Mouse (Mus musculus) thymus, adult 2 months (tissue): Measurements from ENCODE around the gene Sema7a. TPM values are rescaled to one million over a fixed set of nuclear protein-coding genes. Genes with fewer than 3 reads are reported as not detected.
A peak's percentile ranks its signal among the peaks of the same experiment; 100 is the strongest.

Experiments
- DNase-seq: peaks from one replicate; pipeline ENCODE4 v3.0.0; 2021
- H3K27ac ChIP-seq: fragments of 200-500 bp; 2 replicates; pipeline ENCODE4 v1.5.1; 2012; ENCODE audit warnings: low read length, control low read depth; ENCODE audit not compliant: control insufficient read depth, insufficient read depth
- H3K27me3 ChIP-seq: fragments of 200-500 bp; 2 replicates; pipeline ENCODE4 v1.6.1; 2012; ENCODE audit warnings: mild to moderate bottlenecking, low read length, moderate library complexity, mixed read lengths; ENCODE audit not compliant: control insufficient read depth, insufficient read depth
- H3K36me3 ChIP-seq: fragments of 200-500 bp; 2 replicates; pipeline ENCODE4 v1.6.1; 2012; ENCODE audit warnings: mild to moderate bottlenecking, low read length, moderate library complexity; ENCODE audit not compliant: control insufficient read depth, insufficient read depth
- H3K4me1 ChIP-seq: fragments of 200-500 bp; replicated peaks from 2 replicates; pipeline ENCODE4 v1.6.1; 2012; ENCODE audit warnings: low read length; ENCODE audit not compliant: control insufficient read depth, insufficient read depth
- H3K4me3 ChIP-seq: fragments of 200-500 bp; 2 replicates; pipeline ENCODE4 v1.5.1; 2012; ENCODE audit warnings: mild to moderate bottlenecking, low read length, control low read depth, moderate library complexity; ENCODE audit not compliant: control insufficient read depth, insufficient read depth
- CTCF ChIP-seq: fragments of 200-500 bp; IDR thresholded peaks from 2 replicates; pipeline ENCODE4 v1.5.1; 2012; ENCODE audit warnings: mild to moderate bottlenecking, control low read depth, low read length, moderate library complexity, borderline replicate concordance; ENCODE audit not compliant: control insufficient read depth, poor library complexity, insufficient read depth; ENCODE audit errors: extremely low read depth
- POLR2A ChIP-seq: fragments of 200-500 bp; IDR thresholded peaks from 2 replicates; pipeline ENCODE4 v1.6.1; 2012; ENCODE audit warnings: mild to moderate bottlenecking, low read length, control low read depth, moderate library complexity; ENCODE audit not compliant: control insufficient read depth, poor library complexity, insufficient read depth; ENCODE audit errors: extremely low read depth
- WGBS: fragments of 180-500 bp; shearing (Covaris S2); methylation state at CpG from one replicate; pipeline ENCODE4 v1.1.7; 2018; 5-methylcytosine and 5-hydroxymethylcytosine counted together
- polyA plus RNA-seq: library from polyadenylated mRNA; depleted of rRNA; stranded (reverse); fragments of >200 nt; gene quantifications from 2 replicates; pipeline ENCODE4 v1.2.3, GENCODE M21; 2012

Sema7a gene
- polyA plus RNA-seq, 1 experiment = 85.6 TPM

DNA sequence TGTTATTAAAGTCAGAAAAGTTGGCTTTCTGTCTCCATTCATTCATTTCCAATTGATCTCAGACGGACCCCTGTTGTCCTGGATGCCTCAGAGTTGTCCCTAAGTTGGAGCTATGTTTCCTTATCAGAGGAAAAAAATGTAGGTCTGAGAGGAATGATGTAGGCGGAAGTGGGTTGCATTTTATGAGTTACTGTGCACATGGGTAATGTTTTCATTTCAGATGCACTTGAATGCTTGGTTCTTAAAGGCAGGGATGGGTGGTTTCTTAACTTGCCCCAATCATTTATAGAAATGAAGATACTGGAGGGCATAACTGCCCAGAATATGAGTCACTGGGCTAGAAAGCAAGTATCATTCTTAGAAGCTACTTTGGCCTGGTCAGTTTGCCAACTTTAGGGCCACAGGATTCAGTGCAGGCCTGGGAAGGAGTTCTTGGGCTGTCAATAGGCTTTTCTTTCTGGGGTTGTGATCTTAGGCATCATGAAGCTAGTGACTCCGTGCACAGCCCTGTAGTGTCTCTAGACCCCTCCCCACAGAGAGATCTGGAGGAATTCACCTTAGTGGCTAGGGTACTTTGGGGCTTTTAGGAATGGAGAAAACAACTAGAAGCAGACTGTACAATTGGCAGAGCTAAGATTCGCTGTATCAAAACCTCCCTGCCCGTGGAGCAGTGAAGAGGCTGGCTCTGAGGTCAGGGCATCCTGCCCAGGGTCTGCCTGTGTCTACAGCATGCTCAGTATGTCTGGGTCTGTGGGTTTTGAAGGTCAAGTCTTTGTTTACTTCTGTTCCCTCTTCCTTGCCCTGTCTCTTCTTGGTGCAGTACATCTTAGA is 1.5 kb upstream of the Sema7a start:
- WGBS = 73% methylated on average over 5 of the region's 5 CpGs
- no peaks in the 10 kb centered on the region for H3K36me3 ChIP-seq
- no peak for TF ChIP-seq CTCF
- TF ChIP-seq POLR2A = no peak
- no peak overlapping the region for H3K4me3 ChIP-seq
- no peaks in the 10 kb centered on the region for H3K27me3 ChIP-seq
- no peak overlapping the region for H3K27ac ChIP-seq
- peak; percentile 4 for DNase-seq
- H3K4me1 ChIP-seq = peaks cover 41% of the 10 kb centered on the region

DNA sequence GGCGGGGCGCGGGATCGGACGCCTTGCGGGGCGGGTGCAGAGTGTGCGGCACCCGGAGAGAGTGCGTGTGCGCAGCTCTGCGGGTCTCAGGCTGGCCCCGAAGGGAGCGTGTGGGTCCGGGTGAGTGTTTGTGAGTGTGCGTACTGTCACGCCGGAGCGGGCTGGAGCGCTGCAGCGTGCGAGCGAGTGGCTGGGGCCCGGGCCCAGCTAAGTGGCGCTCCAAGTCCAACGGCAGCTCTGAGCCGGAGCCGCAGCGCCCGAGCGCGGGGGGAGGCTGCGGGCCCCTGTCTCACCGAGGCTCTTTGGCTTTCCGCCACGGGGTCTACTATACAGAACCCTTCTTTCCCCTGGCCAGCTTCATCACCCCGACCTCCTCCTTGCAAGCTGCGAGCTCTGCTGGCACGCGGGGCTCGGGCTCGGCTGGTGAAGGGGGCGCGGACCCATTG is 460 bp downstream of the Sema7a start:
- Histone ChIP-seq H3K36me3 (no peaks in the 10 kb centered on the region), H3K27ac (no peak overlapping the region), H3K4me1 (peaks cover 57% of the 10 kb centered on the region), H3K27me3 (no peaks in the 10 kb centered on the region), H3K4me3 (peak overlapping the region; percentile 95)
- no peak for DNase-seq
- WGBS = under 1% methylated on average over 44 of the region's 44 CpGs
- TF ChIP-seq POLR2A (no peak), CTCF (0 out of 2 replicates have a peak, but pooled peaks have one; percentile 42)

DNA sequence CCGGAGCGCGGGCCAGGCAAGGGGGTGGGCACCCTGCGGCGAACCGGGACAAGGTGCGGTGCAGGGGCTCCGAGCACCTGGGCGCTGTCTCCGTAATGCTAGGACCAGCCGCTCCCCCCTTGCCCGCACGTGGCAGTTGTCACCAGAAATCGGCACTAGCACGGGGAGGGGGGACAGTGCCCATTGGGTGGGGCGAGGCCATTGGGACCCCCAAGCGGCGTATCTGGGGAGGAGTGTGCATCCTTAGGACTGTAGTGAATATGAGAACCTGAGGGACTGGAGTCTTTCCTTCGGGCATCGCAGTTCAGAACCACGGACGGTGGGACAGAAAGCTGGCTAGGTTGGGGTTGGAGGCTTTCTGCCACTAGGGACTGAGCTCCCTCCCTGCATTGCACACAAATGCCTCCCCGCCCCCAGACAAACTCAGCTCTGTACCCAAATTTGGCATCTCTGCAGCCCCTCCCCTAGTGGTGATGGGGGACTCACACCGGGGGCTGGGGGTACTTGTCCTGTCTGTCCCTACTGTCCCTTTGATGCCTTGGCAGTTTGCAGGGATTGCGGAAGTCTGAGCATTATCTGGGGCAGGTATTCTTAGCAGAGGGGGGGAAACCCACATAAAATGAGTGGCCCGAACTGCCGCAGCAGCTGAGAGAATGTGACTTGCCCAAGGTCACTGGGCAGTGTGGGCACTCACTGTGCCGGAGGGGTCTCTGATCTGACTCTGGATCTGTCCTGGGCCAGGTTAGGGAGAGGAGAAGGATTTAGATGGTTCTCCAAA is 1.1 kb downstream of the Sema7a start:
- peak; percentile 50 for DNase-seq

DNA sequence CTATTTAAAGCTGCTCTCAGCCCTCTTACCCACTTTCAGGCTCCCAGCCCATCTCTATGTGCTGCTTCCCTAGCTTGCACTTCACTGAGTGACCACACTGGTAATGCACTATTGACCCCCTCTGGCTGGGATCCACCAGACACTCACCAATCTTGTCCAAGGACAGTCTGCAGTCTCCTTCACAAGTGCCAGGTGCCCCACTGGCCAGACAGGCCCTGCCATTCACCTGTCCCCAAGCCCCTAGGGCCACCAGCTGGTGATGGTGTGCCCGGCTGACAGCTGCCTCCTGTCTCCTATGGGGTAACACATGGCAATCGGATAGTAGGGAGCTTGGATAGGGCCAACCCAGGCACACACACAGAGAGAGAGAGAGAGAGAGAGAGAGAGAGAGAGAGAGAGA is 2.1 kb downstream of the Sema7a start:
- H3K36me3 ChIP-seq = no peaks in the 10 kb centered on the region
- TF ChIP-seq POLR2A (no peak), CTCF (no peak)
- DNase-seq = no peak
- H3K4me3 ChIP-seq = peak overlapping the region; percentile 12; the same call in 1 of the 2 replicates
- H3K4me1 ChIP-seq = peaks cover 71% of the 10 kb centered on the region
- WGBS = 95% methylated on average over 2 of the region's 2 CpGs
- H3K27ac ChIP-seq = no peak overlapping the region
- H3K27me3 ChIP-seq = no peaks in the 10 kb centered on the region

More for the DNA sequence above, 1.1 kb downstream of the Sema7a start:
- peak overlapping the region; percentile 95 for H3K4me3 ChIP-seq
- no peaks in the 10 kb centered on the region for H3K27me3 ChIP-seq
- H3K36me3 ChIP-seq = no peaks in the 10 kb centered on the region
- TF ChIP-seq CTCF (peak; percentile 44; the same call in 1 of the 2 replicates), POLR2A (no peak)
- H3K4me1 ChIP-seq = peaks cover 62% of the 10 kb centered on the region
- 10% methylated on average over 28 of the region's 28 CpGs for WGBS
- H3K27ac ChIP-seq = no peak overlapping the region

GRCm38 (mm10) chr9:57943067-57943466 is 3.2 kb downstream of the Sema7a start:
- no peak for DNase-seq
- Histone ChIP-seq H3K4me1 (peaks cover 79% of the 10 kb centered on the region), H3K27me3 (no peaks in the 10 kb centered on the region), H3K4me3 (no peak overlapping the region), H3K36me3 (no peaks in the 10 kb centered on the region), H3K27ac (no peak overlapping the region)
- WGBS = 86% methylated on average over 2 of the region's 2 CpGs
- TF ChIP-seq CTCF = no peak
- TF ChIP-seq POLR2A = no peak

GRCm38 (mm10) chr9:57944572-57944971 is 4.7 kb downstream of the Sema7a start:
- 12% methylated on average over 5 of the region's 5 CpGs for WGBS
- no peak overlapping the region for H3K4me3 ChIP-seq
- H3K4me1 ChIP-seq = peaks cover 82% of the 10 kb centered on the region
- DNase-seq = peak; percentile 85
- no peaks in the 10 kb centered on the region for H3K27me3 ChIP-seq
- no peaks in the 10 kb centered on the region for H3K36me3 ChIP-seq
- no peak for TF ChIP-seq POLR2A
- TF ChIP-seq CTCF = peak; percentile 80
- H3K27ac ChIP-seq = no peak overlapping the region
